Comparison of ENCODE assay signal across 20 mouse cellular contexts in genomic region chr19:31507831-31508230, GRCm38 (mm10).
"Had no signal": no experiment of that assay in that cellular context is flagged by ENCODE, and none has a peak within 500 bp of the region (broad histone marks: within the 10 kb centered on the region; RNA-seq: fewer than 3 reads in every experiment).

No protein-coding gene starts in this region.

- H3K4me1 ChIP-seq: liver, embryonic 13.5 days; megakaryocyte, embryonic 14.5 days; midbrain, embryonic 10.5 days; neural tube, embryonic 12.5 days; neural tube, embryonic 15.5 days; stomach, embryonic 15.5 days had no signal

- DNase-seq: kidney, adult 18-20 months; kidney, adult 9 months; kidney, postnatal 14 days; kidney, postnatal 4 days; left cerebral cortex, postnatal 4 days; liver, embryonic 13.5 days; lung, adult 2 months; lung, postnatal 14 days; lung, postnatal 4 days; midbrain, embryonic 14.5 days; right cerebral cortex, adult 18-20 months; right cerebral cortex, postnatal 14 days; right cerebral cortex, postnatal 4 days; thymus, postnatal 25 days had no signal

- H3K9me3 ChIP-seq: limb, embryonic 13.5 days; liver, embryonic 13.5 days; megakaryocyte, embryonic 14.5 days; midbrain, embryonic 10.5 days; neural tube, embryonic 12.5 days; neural tube, embryonic 15.5 days; stomach, embryonic 15.5 days had no signal

- H3K4me3 ChIP-seq: limb, embryonic 13.5 days; liver, embryonic 13.5 days; megakaryocyte, embryonic 14.5 days; midbrain, embryonic 10.5 days; neural tube, embryonic 12.5 days; neural tube, embryonic 15.5 days; stomach, embryonic 15.5 days had no signal

- H3K27ac ChIP-seq: limb, embryonic 13.5 days; liver, embryonic 13.5 days; midbrain, embryonic 10.5 days; neural tube, embryonic 12.5 days; neural tube, embryonic 15.5 days; stomach, embryonic 15.5 days had no signal

- H3K27me3 ChIP-seq: limb, embryonic 13.5 days; liver, embryonic 13.5 days; megakaryocyte, embryonic 14.5 days; neural tube, embryonic 12.5 days; neural tube, embryonic 15.5 days; stomach, embryonic 15.5 days had no signal

- H3K9ac ChIP-seq: limb, embryonic 13.5 days; liver, embryonic 13.5 days; neural tube, embryonic 12.5 days; neural tube, embryonic 15.5 days; stomach, embryonic 15.5 days had no signal

- H3K36me3 ChIP-seq: limb, embryonic 13.5 days; liver, embryonic 13.5 days; midbrain, embryonic 10.5 days; neural tube, embryonic 12.5 days; neural tube, embryonic 15.5 days; stomach, embryonic 15.5 days had no signal

- H3K4me2 ChIP-seq: limb, embryonic 13.5 days; liver, embryonic 13.5 days; neural tube, embryonic 12.5 days; neural tube, embryonic 15.5 days; stomach, embryonic 15.5 days had no signal
